Mouse (Mus musculus) left cerebral cortex, adult 2 months (tissue): ENCODE results near the gene Acin1. TPM values are rescaled to one million over a fixed set of nuclear protein-coding genes. Genes with fewer than 3 reads are reported as not detected.
A peak's percentile ranks its signal among the peaks of the same experiment; 100 is the strongest.

Source experiments
- DNase-seq, 2 experiments: peaks; one replicate each; pipeline ENCODE4 v3.0.0; 2021 to 2022; ENCODE audit warnings: low spot score in 2 of 2, mixed read lengths in 1 of 2; ENCODE audit errors: extremely low spot score in 1 of 2
- H3K27ac ChIP-seq: fragments of 200-600 bp; 2 replicates; pipeline ENCODE4 v1.8.1; 2022
- H3K4me3 ChIP-seq: fragments of 200-600 bp; 2 replicates; pipeline ENCODE4 v1.8.1; 2022
- CTCF ChIP-seq: fragments of 200-600 bp; IDR thresholded peaks from 2 replicates; pipeline ENCODE4 v1.8.1; 2022; ENCODE audit warnings: antibody characterized with exemption, mild to moderate bottlenecking, moderate library complexity
- intact Hi-C: fragments of 180-260 bp; cut with DNase I; formaldehyde crosslinking; loops from one replicate; pipeline ENCODE4 v1.15.1; 2025
- long read RNA-seq, 2 experiments: library from polyadenylated mRNA; stranded (forward); transcript quantifications; one replicate each; pipeline ENCODE4 v2.0.0; 2021; ENCODE audit warnings: borderline mapping rate in 2 of 2
- total RNA-seq, 2 experiments: library from RNA; stranded (reverse); gene quantifications; 2 replicates each; pipeline ENCODE4 v1.2.3; 2021

Gene Acin1
- total RNA-seq: 100 to 1,000 TPM; 200 to 232 TPM
- long read RNA-seq, experiment 1, full-length matches to known transcripts: 16 of 44 reads
- long read RNA-seq, experiment 1, partial matches to known transcripts: 5 of 44 reads
- long read RNA-seq, experiment 1, other reads (novel, unspliced or antisense): 23 of 44 reads
- long read RNA-seq, experiment 2, full-length matches to known transcripts: 8 of 38 reads
- long read RNA-seq, experiment 2, partial matches to known transcripts: 10 of 38 reads
- long read RNA-seq, experiment 2, other reads (novel, unspliced or antisense): 20 of 38 reads

DNA sequence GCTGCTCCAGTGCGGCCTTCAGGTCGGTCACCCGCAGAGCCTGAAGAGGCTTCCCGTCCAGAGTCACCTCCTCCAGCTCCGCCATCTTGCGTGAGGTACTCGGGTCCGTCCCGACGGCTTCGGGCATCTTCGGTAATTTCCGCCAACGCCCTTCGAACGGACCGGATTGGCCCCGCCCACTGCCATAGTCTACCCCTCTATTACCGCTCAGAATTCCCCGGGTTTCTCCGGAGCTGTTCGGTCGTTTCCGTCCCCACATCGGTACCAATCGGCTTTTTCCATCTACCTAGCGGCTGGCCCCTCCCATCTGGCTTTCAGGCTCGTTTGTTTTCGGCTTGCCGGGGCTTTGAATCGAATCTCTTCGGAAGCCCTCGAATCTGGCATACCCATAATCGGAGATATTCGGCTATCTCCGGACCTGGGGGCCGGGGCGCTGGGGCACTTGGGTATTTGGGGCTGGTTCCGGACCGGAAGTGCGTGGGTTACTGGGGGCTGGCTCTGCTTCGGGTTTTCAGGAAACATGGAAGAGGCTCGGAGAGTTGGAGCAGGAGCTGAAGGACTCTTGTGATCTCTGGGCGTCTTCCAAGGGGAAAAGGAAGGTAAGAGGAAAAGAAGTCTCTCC is at the start of gene Acin1:
Acin1 (minus strand) TSS at position 410 of the 622 bp plus-strand sequence.
- peak within 1 kb of the TSS; percentile 99 for H3K4me3 ChIP-seq
- peak within 1 kb of the TSS; percentile 97 for H3K27ac ChIP-seq
- intact Hi-C loops: loop anchor here (2.0 kb wide), 1 partner anchor 34 kb away; no protein-coding TSS in a partner anchor
- no peak for TF ChIP-seq CTCF
- peak; percentile 100 for DNase-seq

DNA sequence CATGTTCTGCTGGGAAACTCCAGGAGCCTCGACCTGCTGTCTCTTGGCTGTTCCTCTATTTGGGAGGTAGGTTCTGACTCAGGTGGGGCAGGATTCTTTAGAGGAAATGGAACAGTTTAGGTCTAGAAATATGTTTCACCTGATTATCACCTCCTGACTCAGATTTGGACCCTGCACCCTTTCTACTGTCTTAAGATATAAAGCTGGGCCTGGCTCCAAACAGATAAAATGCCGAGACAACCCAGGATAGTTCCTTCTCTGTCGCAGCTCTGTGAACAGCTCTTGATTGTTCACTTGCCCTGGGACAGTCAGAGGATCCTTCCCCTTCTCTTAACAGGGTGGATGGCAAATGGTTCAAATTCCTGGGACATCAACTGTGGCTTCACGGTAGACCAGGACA is 48.5 kb upstream of the Acin1 start:
- no peak overlapping the region for H3K4me3 ChIP-seq
- no peak for DNase-seq
- no peak overlapping the region for H3K27ac ChIP-seq
- TF ChIP-seq CTCF: no peak
- intact Hi-C loops: no loop called here

DNA sequence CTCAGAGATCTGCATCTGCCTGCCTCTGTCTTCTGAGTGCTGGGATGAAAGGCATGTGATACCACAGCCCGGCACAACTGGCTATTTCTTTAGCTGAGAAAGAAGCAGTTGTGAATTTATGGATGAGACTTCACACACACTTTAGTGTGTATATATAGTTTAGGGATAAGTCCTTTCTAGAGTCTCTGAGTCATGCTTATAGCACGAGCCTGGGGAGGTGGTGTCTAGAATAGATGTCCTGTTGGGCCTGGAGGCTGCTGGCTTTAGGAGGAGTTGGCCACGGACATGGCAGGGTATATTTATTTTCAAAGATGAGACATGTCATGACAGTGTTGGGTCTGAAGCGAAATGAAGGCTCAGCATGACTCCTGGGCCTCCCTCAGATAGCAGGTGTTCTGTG is 47.3 kb upstream of the Acin1 start:
- intact Hi-C loops: no loop called here
- no peak for TF ChIP-seq CTCF
- peak overlapping the region; percentile 67 for H3K27ac ChIP-seq
- no peak for DNase-seq
- H3K4me3 ChIP-seq: no peak overlapping the region

DNA sequence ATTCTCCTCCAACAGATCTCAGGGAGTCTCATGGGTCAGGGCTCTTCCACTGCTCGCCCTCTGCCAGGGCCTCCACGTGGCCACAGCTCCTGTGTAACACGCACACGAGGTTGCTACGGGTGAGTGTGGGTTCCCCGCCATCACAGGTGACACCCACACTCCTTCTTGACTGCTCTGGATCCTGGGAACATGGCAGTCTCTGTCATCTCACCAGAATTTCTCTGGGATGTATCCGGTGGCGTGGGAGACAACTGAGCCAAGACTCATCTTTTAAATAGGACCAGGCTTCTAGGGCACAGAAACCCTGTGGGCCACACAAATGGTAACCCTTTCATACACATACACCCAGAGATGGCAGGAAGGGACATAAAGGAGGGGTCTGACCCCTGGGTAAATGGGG is 45.5 kb upstream of the Acin1 start:
- Histone ChIP-seq H3K4me3 (no peak overlapping the region), H3K27ac (peak overlapping the region; percentile 50; the same call in 1 of the 2 replicates)
- no peak for TF ChIP-seq CTCF
- no peak for DNase-seq
- intact Hi-C loops: no loop called here

DNA sequence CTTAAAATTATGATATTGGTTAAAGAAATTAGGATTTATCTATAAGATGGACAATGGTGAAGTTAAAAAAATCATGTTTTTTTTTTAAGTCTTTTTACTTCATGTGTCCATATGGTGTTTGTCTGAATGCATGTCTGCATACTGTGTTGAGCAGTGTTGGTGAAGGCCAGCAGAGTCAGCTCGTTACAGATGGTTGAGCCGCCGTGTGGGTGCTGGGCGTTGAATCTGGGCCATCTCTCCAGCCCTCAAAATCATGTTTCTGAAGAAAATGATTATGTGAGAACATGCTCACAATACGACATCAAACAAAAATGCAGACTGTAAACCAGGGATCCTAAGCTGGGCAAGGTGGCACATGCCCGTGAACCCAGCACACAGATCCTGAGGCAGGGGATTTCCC is 43.6 kb upstream of the Acin1 start:
- no peak for TF ChIP-seq CTCF
- DNase-seq: peak in 1 of 2 experiments; percentile 52
- H3K4me3 ChIP-seq: no peak overlapping the region
- intact Hi-C loops: no loop called here
- H3K27ac ChIP-seq: peak overlapping the region; percentile 82

DNA sequence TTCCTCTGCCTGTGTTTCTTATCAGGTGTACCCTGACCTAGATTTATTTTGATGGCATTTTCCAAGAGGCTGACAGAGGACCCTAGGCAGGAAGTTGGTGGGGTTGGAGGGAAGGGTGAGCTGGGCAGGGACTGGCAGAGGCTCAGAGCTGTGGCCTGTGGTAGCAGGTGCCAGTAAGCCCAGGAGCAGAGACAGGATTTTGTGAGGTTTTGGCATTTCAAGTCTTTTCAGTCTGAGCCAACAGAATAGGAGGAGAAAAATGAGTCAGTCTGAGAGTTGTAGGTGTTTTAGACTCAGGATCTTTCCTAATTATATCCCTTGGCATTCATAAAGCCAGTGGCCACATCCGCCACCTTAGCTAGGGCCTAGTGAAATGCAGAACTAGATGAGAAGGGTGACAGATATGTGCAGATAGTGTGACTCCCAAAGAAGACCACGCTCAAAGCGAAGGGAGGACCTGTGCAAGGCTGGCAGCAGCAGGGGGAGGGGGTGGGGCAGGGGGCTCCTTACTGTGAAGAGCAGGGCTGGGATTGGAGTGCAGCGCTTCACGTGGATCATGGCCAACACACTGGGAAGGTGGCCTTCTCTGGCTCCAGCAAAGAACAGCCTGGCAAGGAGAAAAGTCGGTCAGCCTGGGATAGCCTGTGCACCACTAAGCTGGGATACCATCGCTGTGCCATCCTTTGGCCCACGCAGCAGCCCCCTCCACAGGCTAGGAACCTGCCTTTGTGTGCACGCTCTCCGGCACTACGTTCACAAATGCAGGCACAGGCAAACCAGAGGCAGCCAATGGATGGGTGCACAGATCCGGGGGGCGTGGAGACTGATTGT is 42.3 kb upstream of the Acin1 start:
- intact Hi-C loops: loop anchor here (1.0 kb wide), 1 partner anchor 52 kb away; the partner anchor contains the start of gene Slc7a8
- TF ChIP-seq CTCF: no peak
- Histone ChIP-seq H3K27ac (peak overlapping the region; percentile 82), H3K4me3 (no peak overlapping the region)
- no peak for DNase-seq

DNA sequence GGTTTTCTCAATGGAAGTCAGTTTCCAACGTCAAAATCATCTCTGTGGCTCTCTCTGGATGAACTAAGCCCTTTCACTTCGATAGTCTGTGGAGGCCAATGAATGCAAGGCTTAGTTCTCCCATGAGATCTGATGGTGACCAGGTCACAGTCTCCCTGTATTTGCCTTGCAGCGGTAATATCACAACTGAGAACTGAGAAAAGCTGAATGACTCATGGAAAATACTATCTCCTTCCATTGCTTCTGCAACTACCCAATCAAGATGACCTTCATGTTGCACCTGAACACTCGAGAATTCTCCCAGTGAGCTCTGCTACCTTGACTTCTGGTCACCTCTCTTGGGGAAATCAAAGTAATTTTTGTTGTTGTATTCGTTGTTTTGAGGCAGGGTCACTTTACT is 40.8 kb upstream of the Acin1 start:
- TF ChIP-seq CTCF: no peak
- Histone ChIP-seq H3K4me3 (no peak overlapping the region), H3K27ac (no peak overlapping the region)
- DNase-seq: no peak
- intact Hi-C loops: no loop called here

DNA sequence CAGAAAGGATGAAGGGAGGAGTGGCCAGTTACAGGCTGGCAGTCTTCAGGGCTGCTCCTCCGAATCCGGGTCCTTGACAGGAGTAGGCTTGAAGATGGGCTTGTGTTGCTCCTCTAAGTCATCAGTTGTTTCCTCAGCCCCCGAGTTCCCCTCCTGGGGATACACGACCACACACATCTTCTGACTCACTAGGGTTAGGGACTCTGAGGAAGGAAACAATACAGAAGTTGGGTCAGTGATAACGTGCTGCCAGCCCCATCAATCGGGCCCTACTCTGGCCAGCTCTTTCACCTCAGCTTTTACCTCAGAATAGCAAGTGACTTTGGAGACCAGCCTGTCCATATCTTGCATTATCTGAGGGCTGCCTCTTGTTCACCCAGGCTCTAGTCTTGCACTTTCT is 37.3 kb upstream of the Acin1 start:
- DNase-seq: no peak
- TF ChIP-seq CTCF: no peak
- intact Hi-C loops: no loop called here
- H3K27ac ChIP-seq: no peak overlapping the region
- H3K4me3 ChIP-seq: no peak overlapping the region

DNA sequence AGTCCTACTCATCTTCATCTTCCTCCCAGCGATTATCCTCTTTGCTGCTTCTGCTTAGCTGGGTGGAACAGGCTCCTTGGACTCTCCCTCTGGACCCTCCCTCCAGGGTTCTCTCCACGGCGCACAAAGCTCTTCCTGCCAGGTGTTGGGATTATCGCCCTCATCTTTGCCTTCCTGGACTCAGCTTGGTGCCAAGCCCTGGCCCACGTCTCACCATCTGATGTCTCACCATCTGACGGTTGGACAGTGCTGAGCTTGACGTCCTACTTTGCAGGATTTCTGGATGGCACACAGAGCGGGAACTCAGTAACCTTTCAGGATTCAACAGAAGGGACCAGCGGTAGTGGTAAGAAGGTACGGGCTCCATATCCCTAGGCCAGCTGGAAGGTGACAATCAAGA is 35.0 kb upstream of the Acin1 start:
- DNase-seq: no peak
- intact Hi-C loops: no loop called here
- Histone ChIP-seq H3K4me3 (no peak overlapping the region), H3K27ac (no peak overlapping the region)
- no peak for TF ChIP-seq CTCF

DNA sequence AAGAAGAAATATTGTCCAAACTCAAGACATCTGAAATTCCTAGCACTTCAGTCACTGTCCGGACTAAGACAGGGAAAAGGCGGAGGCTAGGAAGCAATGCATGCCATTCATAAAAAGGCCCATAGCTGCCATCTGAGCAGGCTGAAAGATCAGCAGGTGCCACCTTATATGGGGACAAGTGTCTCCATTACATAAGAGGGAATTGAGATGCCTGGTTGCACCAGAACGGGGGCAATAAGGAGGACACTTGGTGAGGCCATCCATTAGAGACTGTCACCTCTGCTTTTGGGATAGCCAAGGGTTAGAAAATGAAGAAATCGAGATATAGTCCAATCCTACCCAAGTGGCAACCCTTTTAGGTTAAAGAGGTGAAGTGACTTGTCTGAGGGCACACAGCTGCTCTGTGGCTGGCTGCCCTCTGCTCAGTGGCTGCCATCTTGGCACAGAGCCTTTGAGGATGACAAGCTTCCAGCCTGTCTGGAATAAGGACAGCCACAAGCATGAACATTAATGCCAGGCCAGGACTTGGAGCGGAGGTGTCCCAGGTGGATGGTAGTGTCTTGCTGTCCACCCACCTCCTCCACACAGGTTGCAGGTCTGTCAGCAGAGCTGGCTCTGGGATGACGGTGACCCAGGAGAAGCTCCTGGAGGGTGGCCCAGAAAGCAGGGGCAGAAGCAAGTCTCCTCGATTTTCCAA is 34.1 kb upstream of the Acin1 start:
- no peak overlapping the region for H3K27ac ChIP-seq
- intact Hi-C loops: no loop called here
- no peak for DNase-seq
- no peak for TF ChIP-seq CTCF
- H3K4me3 ChIP-seq: no peak overlapping the region

DNA sequence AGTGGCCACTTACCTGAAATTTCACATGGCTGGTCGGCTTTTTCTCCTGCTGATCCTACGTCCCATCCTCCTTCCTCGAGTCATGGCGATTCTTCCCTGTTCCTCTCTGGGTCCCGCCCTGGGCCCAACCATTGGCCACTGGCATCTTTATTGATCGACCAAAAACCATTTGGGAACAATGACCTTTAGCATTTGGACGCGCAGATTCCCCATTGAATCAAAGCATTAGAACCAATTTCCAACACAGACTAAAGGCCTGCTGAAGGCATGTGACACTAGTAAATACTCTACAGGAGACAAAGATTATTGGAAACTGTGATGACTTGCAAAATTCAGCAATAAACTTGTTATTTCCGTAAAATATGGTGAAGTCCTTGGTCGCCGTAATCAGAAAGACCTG is 33.3 kb upstream of the Acin1 start:
- no peak for TF ChIP-seq CTCF
- Histone ChIP-seq H3K4me3 (no peak overlapping the region), H3K27ac (no peak overlapping the region)
- no peak for DNase-seq
- intact Hi-C loops: no loop called here
